Mouse (Mus musculus) midbrain, embryonic 10.5 days (tissue): ENCODE results near the gene Fto. TPM values are rescaled to one million over a fixed set of nuclear protein-coding genes. Genes with fewer than 3 reads are reported as not detected.
A peak's percentile ranks its signal among the peaks of the same experiment; 100 is the strongest.

Source experiments
- DNase-seq: peaks from one replicate; pipeline ENCODE4 v3.0.0-alpha.2; 2017; ENCODE audit warnings: low spot score
- H3K27ac ChIP-seq: fragments of 300-500 bp; sonication (generic); replicated peaks from 2 replicates; pipeline ENCODE4 v1.5.1; 2016; ENCODE audit warnings: mild to moderate bottlenecking
- H3K27me3 ChIP-seq: fragments of 300-500 bp; sonication (generic); 2 replicates; pipeline ENCODE4 v1.6.1; 2016; ENCODE audit warnings: low read depth, mild to moderate bottlenecking; ENCODE audit not compliant: poor library complexity, severe bottlenecking
- H3K36me3 ChIP-seq: fragments of 300-500 bp; sonication (generic); 2 replicates; pipeline ENCODE4 v1.6.1; 2016; ENCODE audit warnings: mild to moderate bottlenecking, moderate library complexity
- H3K4me1 ChIP-seq: fragments of 300-500 bp; sonication (generic); 2 replicates; pipeline ENCODE4 v1.6.1; 2016
- H3K4me3 ChIP-seq: fragments of 300-500 bp; sonication (generic); 2 replicates; pipeline ENCODE4 v1.5.1; 2016; ENCODE audit warnings: mild to moderate bottlenecking, moderate library complexity
- H3K9me3 ChIP-seq: fragments of 300-500 bp; sonication (generic); replicated peaks from 2 replicates; pipeline ENCODE4 v1.6.1; 2016; ENCODE audit warnings: mild to moderate bottlenecking
- WGBS: fragments of 180-500 bp; shearing (Covaris S2); methylation state at CpG from one replicate; pipeline ENCODE4 v1.1.7; 2016; 5-methylcytosine and 5-hydroxymethylcytosine counted together
- polyA plus RNA-seq: library from polyadenylated mRNA; unstranded; fragments of >200 nt; fragmentation: Nextera tagmentation; extraction: Ambion mirVana; gene quantifications from 2 replicates; pipeline ENCODE4 v1.2.1, GENCODE M21; 2016

Fto gene
- polyA plus RNA-seq, 1 experiment from 2014 or later, result 91.3 TPM

DNA sequence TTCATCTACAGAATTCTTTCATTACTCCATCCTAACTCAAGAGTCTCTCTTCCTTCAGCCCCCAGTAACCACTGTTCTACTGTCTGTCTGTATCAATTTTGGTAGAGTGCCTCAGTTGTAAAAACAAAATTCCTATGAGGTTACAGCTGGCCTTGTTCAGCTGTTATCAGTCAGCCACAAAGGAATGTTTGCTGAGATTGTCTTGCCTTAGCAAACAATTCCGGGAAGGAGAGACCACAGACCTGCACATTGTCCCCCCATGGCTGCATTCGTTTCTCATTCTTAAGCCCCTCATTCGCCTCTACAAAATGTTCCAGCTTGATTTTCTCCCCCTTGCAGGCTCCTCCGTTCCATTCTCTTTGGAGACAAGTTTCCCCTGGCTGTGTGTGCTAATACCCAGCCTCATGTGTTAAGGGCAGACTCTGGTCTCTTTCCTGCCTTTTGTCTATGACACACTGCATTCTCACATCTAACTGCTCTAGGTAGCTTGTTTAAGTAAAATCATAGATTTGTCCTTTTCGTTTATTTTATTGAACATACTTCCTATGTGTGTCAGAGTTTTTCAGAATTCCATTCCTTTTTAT lies 111.3 kb downstream of the Fto start:
- no peak overlapping the region for H3K4me3 ChIP-seq
- DNase-seq, result no peak
- 86% methylated on average over 5 of the region's 5 CpGs for WGBS

DNA sequence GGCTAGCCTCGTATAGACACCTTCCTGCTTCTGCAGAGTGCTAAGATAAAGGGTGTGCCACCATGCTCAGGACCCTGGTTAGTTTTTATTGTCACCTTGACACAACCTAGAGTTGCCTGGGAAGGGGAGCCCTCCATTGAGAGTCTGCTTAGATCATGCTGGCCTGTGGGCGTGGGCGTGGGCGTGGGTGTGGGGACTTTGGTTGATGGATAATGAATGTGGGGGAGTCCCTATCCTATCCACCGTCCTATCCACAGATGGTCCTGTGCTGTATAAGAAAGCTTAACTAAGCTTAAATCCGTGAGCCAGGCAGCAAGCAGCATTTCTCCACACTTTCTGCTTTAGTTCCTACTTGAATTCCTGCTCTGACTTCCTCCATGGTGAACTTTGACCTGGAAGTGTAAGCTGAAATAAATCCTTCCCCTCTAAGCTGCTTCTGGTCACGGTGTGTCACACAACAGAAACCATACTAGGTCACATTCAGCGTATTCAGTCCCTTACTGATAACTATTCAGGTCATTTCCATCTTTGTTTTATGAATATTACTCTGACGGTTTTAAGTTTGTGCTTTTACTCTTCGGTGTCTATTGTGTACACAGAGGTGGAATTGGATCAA lies 112.0 kb downstream of the Fto start:
- WGBS, result 89% methylated on average over 10 of the region's 10 CpGs
- DNase-seq, result no peak
- H3K36me3 ChIP-seq, result peaks cover 24% of the 10 kb centered on the region
- H3K27ac ChIP-seq, result no peak overlapping the region
- no peaks in the 10 kb centered on the region for H3K27me3 ChIP-seq
- H3K9me3 ChIP-seq, result no peaks in the 10 kb centered on the region; the same call in 1 of the 2 replicates
- H3K4me1 ChIP-seq, result no peaks in the 10 kb centered on the region
- H3K4me3 ChIP-seq, result no peak overlapping the region

More for the DNA sequence above, 111.3 kb downstream of the Fto start:
- no peaks in the 10 kb centered on the region for H3K9me3 ChIP-seq
- no peaks in the 10 kb centered on the region for H3K4me1 ChIP-seq
- peaks cover 17% of the 10 kb centered on the region for H3K36me3 ChIP-seq
- H3K27me3 ChIP-seq, result no peaks in the 10 kb centered on the region
- no peak overlapping the region for H3K27ac ChIP-seq

DNA sequence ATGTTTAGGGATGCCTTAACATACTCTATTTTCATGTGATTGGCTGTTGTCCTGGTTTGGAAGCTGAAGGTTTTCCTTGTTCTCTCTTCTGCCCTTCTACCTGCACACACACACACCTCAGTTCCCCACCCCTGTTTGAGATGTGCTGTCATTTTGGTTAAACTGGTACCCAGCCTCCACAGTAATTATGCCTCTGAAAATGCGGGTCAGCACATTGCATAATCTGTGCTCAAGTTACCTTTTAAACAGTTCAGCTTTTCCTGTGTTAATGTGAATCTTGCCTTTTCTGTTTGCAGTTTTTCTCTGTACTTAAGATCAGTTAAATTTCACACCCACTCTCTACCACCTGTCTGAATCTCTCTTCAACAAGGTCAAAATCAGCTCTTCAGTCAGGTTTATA lies 113.2 kb downstream of the Fto start:
- no peaks in the 10 kb centered on the region; the same call in 1 of the 2 replicates for H3K9me3 ChIP-seq
- no peaks in the 10 kb centered on the region for H3K4me1 ChIP-seq
- WGBS, result 92% methylated on average over 1 of the region's 1 CpGs
- no peak for DNase-seq
- no peaks in the 10 kb centered on the region for H3K27me3 ChIP-seq
- no peak overlapping the region for H3K27ac ChIP-seq
- H3K4me3 ChIP-seq, result no peak overlapping the region
- H3K36me3 ChIP-seq, result peaks cover 29% of the 10 kb centered on the region

DNA sequence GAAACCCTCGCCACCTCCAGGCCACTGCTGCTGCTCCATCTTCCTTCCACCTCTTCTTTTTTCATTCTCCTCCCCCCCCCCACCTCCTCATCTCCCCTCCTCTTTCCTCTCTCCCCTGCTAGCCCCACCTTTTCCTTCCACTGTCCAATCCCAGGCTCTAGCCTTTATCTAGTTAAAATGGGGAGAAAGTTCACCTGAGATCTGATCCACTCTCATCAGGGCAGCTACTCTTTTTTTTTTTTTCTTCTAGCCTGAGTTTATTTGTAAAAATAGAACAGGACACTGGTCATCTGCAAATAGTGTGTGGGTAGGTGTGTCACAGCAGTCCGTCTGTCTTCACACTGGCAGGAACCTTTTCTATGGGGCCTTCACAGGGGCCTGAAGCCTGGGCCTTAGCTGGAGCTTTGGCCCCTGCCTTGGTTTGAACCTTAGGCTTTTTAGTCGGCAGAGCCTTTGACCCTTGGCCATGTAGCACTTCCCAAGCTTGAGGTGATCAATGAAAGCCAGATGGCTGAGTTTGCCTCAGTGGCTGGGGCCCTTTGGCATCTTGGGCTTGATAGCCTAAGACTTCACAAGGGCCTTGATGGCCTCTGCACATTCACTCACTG lies 117.1 kb downstream of the Fto start:
- H3K4me1 ChIP-seq, result no peaks in the 10 kb centered on the region
- no peak for DNase-seq
- no peak overlapping the region for H3K4me3 ChIP-seq
- WGBS, result 92% methylated on average over 3 of the region's 3 CpGs
- peaks cover 24% of the 10 kb centered on the region for H3K36me3 ChIP-seq
- H3K27me3 ChIP-seq, result no peaks in the 10 kb centered on the region
- H3K27ac ChIP-seq, result no peak overlapping the region
- peaks cover 7% of the 10 kb centered on the region; the same call in 1 of the 2 replicates for H3K9me3 ChIP-seq

DNA sequence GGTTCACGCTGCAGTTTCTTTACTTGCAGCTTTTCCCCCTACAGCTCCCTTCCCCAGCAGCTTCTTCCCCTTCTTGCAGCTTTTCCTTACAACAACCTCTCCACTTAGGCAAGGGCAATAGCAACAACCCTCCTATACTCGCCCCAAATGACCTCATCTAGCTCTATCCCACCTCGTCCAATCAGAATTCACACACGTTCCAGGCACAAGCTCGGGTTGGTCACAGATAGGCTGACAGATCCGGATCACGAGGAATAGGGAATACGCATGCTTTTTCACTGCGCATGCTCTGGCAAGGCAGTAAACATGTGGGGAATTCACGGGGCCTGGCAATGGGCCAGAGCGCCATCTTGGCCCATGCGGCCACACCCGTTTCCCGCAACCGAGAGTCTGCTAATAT lies 122.7 kb downstream of the Fto start:
- Histone ChIP-seq H3K36me3 (0 out of 2 replicates have a peak, but pooled peaks cover 11% of the 10 kb centered on the region), H3K4me1 (no peaks in the 10 kb centered on the region), H3K27ac (no peak overlapping the region), H3K9me3 (0 out of 2 replicates have a peak, but pooled peaks cover 7% of the 10 kb centered on the region), H3K4me3 (no peak overlapping the region), H3K27me3 (no peaks in the 10 kb centered on the region)
- WGBS, result 96% methylated on average over 15 of the region's 15 CpGs
- DNase-seq, result no peak

DNA sequence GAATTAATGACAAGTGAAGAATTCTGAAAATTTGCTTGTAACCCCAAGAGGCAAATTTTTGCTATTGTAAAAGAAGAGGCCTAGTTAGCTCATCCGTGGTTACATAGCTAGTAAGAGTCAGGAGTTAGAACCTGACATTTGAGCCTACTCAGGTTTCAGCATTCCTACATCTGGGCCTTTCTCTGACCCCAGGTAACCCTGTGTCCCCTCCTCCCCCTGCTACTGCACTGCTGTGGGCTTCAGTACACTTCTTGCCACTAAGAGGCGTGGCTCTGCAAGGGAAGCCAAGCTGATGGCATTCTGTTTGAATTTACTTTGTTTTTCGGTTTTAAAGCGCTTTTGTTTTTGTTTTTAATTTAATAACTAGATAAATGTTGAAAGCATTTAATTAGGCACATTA lies 130.6 kb downstream of the Fto start:
- H3K9me3 ChIP-seq, result no peaks in the 10 kb centered on the region
- H3K4me3 ChIP-seq, result no peak overlapping the region
- peaks cover 12% of the 10 kb centered on the region for H3K4me1 ChIP-seq
- no peak for DNase-seq
- H3K36me3 ChIP-seq, result peaks cover 9% of the 10 kb centered on the region
- WGBS, result 67% methylated on average over 4 of the region's 4 CpGs
- no peak overlapping the region for H3K27ac ChIP-seq
- no peaks in the 10 kb centered on the region for H3K27me3 ChIP-seq

DNA sequence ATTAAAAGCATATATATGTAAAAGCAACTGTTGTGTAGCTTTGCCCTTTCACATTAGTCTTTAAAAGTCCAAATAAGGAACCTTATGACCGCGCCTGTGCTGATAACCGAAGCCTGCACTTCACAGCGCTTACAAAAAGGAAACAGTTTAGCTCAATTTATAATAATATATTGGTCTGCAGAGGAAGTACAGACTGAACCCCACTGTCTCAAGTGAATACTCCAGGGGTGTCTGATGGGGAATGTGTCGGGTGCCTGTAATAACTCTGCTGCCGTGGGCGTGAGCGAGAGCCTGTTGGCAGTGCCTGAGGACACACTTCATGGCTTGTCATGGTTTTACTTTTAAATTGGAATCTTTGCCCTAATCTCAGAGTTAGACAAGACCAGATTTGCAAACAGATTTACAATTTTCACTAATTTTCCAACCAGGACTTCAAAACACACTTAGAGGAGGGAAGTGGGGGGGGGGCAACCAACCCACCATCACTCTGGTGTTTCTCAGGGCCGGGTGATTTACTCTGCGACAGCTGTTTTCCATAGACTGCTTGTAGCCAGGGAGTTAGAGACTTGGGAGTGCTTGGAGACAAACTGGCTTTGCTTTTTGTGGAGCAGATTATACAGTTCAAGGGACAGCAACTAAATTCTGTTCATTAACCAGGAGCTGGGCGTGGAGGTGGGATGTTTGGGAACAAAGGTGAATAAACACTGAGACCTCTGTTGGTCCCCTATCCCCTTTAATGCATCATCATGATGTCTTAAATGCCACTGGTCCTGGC lies 131.5 kb downstream of the Fto start:
- H3K4me3 ChIP-seq, result no peak overlapping the region
- DNase-seq, result no peak
- H3K36me3 ChIP-seq, result peaks cover 9% of the 10 kb centered on the region
- H3K27ac ChIP-seq, result 0 out of 2 replicates have a peak overlapping the region, but pooled peaks have one; percentile 19
- WGBS, result 76% methylated on average over 11 of the region's 11 CpGs
- no peaks in the 10 kb centered on the region for H3K9me3 ChIP-seq
- peaks cover 12% of the 10 kb centered on the region for H3K4me1 ChIP-seq
- no peaks in the 10 kb centered on the region for H3K27me3 ChIP-seq

DNA sequence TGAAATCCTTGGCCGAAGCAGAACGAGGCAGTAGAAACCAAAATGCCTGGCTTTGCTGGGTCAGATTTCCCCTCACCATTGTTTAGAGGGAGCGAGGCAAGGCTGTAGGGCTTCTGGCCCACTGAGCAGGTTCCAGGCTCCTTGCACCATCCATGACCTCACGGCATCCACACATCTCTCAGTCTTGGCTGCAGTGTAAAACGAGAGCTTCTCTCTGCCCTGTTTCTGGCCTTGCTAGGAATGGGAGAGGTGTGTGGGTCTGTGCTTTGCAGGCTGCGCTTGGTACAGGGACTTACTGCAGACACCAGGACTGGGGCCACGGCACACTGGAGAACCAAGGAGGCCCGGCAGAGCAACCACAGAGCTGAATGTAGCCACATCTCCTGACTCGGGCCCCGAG lies 132.2 kb downstream of the Fto start:
- Histone ChIP-seq H3K4me3 (no peak overlapping the region), H3K27ac (peak overlapping the region; percentile 19; the same call in 1 of the 2 replicates), H3K27me3 (no peaks in the 10 kb centered on the region), H3K36me3 (peaks cover 9% of the 10 kb centered on the region), H3K9me3 (no peaks in the 10 kb centered on the region), H3K4me1 (peaks cover 12% of the 10 kb centered on the region)
- 82% methylated on average over 10 of the region's 10 CpGs for WGBS
- no peak for DNase-seq

DNA sequence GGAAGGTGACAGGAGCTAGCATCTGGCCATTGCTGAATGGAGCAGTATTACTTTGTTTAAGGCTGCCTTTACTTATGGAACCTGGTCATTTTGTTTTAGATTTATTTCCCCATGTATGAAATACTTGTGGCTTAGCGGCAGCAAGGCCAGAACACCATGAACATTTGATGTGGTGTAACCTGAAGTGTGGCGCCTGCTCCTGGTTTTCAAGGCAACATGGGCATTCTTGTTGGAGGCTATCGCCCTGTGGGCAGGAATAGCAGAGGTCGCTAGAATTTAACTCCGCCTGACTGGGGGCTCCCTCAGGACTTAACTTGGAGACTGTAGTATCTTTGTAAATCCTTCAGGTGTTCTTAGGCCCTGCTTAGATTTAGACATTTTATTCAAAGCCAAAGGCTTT lies 132.7 kb downstream of the Fto start:
- H3K4me3 ChIP-seq, result no peak overlapping the region
- H3K4me1 ChIP-seq, result peaks cover 12% of the 10 kb centered on the region
- 89% methylated on average over 5 of the region's 5 CpGs for WGBS
- no peak for DNase-seq
- peaks cover 9% of the 10 kb centered on the region for H3K36me3 ChIP-seq
- no peaks in the 10 kb centered on the region for H3K27me3 ChIP-seq
- H3K9me3 ChIP-seq, result no peaks in the 10 kb centered on the region
- no peak overlapping the region for H3K27ac ChIP-seq

DNA sequence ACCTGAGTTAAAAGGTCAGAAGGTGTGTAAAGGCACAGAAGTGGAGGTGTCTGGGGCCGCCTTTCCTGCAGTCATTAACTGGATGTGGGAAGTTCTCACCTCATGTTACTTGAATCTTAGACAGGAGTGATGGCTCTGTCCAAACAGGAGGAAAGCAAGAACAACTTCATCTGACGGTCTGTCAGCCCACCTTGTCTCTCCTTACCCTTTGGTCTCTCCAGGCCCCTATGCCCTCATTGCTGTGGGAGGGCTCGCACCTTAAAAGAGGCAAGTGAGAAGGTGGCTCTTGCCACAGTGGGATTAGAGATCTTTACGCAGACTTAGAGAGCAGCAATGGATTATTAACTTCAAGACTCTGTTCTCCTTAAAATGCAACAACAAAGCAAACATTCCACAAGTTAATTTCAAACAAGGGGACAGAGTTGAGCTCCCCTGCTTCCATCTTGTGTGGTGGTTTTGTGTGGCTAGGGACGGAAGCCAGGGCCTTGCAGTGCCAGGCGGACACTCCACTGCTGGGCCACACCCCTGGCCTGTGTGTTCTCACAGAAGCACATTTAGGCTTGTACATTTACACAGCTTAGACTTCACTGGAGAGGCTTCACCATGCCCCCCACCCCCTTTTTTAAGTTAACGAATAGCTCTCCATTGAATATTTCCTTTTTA lies 135.5 kb downstream of the Fto start:
- 88% methylated on average over 7 of the region's 7 CpGs for WGBS

DNA sequence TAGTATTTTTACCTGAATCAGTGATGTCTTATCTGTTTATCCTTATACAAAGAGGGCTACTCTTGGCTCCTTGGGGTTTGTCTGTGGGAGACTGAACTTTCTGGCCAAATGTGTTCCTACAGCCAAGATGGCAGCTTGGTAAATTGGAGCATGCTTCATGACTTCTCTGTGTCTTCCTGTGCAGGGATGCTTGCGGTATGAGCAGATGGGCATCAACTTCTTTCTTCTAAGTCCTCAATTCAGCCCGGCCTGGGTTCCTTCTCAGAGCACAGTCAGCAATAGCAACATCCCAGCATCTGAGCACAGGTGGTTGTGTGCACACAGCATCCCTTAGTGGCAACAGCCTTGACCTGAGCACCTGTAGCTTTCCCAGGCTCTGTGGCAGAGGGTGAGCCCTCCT lies 141.6 kb downstream of the Fto start:
- H3K4me1 ChIP-seq, result no peaks in the 10 kb centered on the region
- H3K4me3 ChIP-seq, result no peak overlapping the region
- no peak for DNase-seq
- H3K27me3 ChIP-seq, result no peaks in the 10 kb centered on the region
- no peaks in the 10 kb centered on the region for H3K36me3 ChIP-seq
- H3K27ac ChIP-seq, result no peak overlapping the region
- WGBS, result 90% methylated on average over 2 of the region's 2 CpGs
- H3K9me3 ChIP-seq, result no peaks in the 10 kb centered on the region

More for the DNA sequence above, 135.5 kb downstream of the Fto start:
- H3K27ac ChIP-seq, result no peak overlapping the region
- no peaks in the 10 kb centered on the region for H3K36me3 ChIP-seq
- H3K27me3 ChIP-seq, result no peaks in the 10 kb centered on the region
- no peak for DNase-seq
- peaks cover 12% of the 10 kb centered on the region for H3K4me1 ChIP-seq
- no peak overlapping the region for H3K4me3 ChIP-seq
- H3K9me3 ChIP-seq, result no peaks in the 10 kb centered on the region

DNA sequence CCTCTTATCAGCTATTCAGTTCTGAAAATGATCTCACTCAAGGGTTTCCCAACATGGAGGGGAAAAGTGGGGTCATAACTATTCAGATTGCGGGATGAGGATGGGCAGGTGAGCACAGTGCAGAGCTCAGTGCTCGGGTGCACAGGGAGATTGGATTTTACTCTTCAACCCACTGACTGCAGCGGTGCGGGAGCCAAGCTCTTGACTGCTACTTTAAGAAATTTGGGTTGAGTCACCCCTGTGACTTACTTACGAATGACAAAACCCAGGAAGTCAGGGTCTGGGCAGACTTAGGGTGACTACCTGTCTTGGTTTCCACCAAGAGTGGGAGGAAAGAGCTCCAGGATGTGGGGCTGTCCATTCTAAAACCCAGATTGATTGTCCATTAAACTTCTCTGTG lies 142.3 kb downstream of the Fto start:
- whole genome bisulfite sequencing, result 93% methylated on average over 5 of the region's 5 CpGs
- Histone ChIP-seq H3K27ac (no peak overlapping the region), H3K36me3 (no peaks in the 10 kb centered on the region), H3K4me1 (no peaks in the 10 kb centered on the region), H3K4me3 (no peak overlapping the region), H3K9me3 (no peaks in the 10 kb centered on the region), H3K27me3 (no peaks in the 10 kb centered on the region)
- DNase-seq, result no peak
